Mouse (Mus musculus): Measurements from ENCODE around the gene Zfp207.
"Not testable (repeated sequence)": the region's sequence is repeated elsewhere in the genome, so short reads cannot be mapped to it uniquely, and the experiment has no call there.

The Zfp207 gene

GRCm38 (mm10) chr11:80383019-80383625, at the start of gene Zfp207:
Gene Zfp207 (plus strand): TSS chr11:80383279.
- in situ Hi-C loops (cut with MboI): no loop called here

DNA sequence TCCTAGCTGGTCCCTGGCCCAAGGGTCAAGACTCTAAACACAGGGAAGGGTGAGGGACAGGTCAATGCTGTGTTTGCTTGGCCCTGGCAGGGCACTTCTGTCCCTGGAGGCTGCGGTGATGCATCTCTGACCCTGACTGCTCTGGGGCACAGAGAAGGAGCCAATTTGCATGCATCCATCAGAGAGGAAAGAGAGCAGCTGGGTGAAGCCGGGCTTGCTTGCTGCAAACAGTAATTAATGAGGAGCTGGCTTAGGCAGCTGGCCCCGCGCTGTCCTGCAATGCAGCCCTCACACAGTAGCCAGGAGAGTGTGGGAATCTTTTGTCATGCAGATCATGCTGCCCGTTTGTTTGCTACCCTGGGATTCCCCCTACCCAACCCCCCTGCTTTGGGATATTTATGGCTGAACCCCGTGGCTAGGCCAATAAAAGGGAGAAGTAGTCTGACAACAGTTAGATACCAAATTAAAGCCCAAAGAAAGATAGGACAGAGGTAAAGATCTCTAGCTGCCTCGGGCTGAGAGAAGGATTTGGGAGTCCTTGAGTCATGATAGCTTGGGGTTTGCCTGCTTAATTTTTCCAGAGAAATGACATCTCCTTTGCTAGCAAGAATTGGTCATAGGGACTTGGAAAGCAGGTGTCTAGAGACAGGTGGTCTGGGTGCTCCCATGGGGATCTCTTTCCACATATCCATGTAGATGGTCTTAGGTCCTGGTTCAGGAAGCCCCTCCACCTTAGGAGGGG, 47.3 kb upstream of the Zfp207 start:
- in situ Hi-C loops (cut with MboI): no loop called here

DNA sequence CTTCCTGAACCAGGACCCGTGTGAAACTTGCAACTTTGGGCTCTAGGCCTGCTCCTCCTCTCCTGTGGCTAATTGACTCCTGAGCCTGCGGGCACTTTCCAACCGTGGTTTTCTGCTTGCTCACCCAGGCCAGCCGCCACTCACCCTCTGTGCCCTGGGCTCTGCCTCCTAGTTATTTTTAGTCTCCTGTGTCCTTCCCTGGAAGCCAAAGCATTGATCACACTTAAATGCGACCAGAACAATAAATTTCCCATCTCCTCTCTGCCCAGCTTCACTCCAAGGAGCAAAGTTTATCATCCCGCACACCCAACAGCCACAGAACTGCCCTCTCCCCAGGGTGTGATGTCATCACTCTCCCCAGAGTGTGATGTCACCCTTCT, 46.7 kb upstream of the Zfp207 start:
- in situ Hi-C loops (cut with MboI): no loop called here

GRCm38 (mm10) chr11:80342482-80342881, 40.6 kb upstream of the Zfp207 start:
- in situ Hi-C loops (cut with MboI): no loop called here

DNA sequence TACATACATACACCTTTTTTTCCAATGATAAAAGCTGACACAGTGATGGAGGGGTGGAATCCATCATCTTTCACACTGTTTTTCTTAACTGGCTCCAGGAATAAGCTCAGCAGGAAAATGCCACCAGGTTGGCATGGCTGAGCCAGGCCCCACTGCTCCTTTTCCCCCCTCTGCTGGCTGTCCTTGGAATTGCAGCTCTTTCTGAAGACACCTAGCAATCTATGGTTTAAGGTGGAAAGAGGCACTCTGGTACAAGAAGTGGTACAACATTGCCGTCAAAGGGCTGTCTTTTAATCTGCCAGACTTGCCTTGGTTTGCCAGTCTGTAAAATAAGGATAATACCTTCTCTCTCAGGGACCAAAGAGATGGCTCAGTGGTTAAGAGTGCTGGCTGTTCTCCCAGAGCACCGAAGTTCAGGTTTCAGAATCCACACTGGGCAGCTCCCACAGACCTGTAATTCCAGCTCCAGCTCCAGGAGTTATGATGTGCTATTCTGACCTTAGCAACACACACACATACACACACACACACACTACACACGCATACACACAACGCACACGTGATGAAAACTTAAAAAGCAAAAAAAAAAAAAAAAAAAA, 31.1 kb upstream of the Zfp207 start:
- in situ Hi-C loops (cut with MboI): no loop called here

DNA sequence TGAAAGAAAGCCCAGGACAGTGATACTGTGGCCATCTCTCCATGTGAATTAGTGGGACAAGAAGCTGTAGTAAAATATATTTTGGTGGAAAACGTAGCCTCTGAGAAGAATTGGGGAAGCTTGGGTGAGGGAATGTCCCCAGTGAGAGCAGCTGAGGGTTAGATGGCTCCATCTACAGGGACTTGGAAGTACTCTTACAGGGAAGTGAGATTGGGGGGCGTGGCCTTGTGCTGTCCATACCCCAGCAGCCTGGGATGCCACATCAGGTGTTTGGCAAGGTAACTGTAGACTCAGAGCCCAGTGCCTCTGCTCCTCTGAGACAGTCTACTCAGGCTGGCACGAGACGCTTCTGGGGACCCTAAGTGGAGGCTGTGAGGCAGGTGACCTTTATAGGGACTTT, 28.2 kb upstream of the Zfp207 start:
- in situ Hi-C loops (cut with MboI): no loop called here

DNA sequence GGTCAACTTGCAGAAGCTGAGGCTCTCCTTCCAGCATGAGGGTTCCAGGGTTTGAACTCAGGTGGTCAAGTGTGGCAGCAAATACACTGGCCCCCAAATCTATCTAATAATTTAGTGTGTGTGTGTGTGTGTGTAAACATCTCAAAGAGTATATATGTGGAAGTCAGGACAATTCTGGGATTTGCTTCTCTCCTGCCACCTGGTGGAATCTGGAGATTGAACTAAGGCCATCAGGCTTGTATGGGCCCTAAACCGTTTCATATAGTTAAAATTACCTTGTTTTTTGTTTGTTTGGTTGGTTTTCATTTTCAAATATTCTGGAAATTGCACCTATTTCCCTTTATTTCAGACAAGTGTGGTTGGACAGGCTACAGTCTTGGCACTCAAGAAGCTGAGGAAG, 14.1 kb upstream of the Zfp207 start:
- in situ Hi-C loops (cut with MboI): no loop called here

GRCm38 (mm10) chr11:80376651-80377050, 6.4 kb upstream of the Zfp207 start:
- in situ Hi-C loops (cut with MboI): no loop called here

DNA sequence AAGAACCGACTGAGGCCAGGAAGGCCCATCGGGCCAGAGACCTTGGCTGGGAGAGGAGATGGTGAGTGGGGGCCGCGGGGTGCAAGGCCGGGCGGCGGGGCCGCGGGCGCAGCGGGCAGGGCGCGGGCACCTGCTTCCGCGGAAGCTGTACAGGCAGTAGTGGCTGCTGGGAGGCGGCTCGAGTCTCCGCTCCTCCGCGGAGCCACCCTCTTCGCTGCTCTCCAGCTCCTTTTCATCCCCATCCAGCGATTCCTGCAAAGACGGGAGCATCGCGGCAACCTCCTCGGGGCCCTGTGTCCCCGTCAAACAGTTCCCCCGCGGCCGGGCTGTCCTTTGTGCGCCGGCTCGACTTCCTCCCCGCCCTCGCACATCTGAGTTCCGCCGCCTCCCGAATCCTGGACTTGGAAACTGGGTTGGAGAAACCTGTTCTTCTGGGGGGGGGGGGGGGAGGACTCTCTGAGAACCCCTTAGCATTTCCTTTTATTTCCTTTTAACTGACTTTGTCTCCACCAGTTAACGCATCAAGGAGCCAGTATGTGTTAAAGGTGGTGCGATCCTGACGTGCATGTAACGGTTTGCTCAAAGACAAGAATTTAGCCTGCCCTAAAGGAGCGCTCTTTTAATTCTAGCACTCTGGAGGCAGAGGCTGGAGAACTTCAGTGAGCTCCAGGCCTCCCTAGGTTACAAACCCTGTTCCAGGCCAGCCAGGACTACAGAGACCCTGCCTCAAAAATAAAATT, 5.2 kb upstream of the Zfp207 start, which contains the start of gene 5730455P16Rik:
Gene 5730455P16Rik (minus strand): TSS at position 323 of the 740 bp plus-strand sequence.
- in situ Hi-C loops (cut with MboI): no loop called here

- in situ Hi-C loops (cut with MboI): not testable (repeated sequence)
Observed at GRCm38 (mm10) chr11:80378452-80379068, 4.5 kb upstream of the Zfp207 start.

- in situ Hi-C loops (cut with MboI): not testable (repeated sequence)
Observed at GRCm38 (mm10) chr11:80379184-80379583, 3.9 kb upstream of the Zfp207 start.

DNA sequence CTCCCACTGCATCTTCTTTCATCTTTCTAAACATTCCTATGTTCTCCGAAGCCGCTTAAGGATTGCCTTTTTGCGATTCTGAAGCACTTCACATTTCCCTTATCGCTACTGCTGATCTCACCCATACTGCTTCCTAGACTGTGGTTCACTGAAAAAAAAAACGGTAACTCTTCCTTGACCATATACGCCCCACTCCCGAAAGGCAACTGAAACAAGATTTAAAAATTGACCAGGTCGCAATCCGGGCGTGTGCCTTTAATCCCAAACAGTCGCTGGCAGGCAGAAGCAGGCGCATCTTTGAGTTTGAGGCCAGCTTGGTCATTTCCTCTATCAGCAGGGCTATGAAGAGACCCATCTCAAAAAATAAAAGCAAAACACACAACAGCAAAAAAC, 457 bp upstream of the Zfp207 start:
- in situ Hi-C loops (cut with MboI): no loop called here

DNA sequence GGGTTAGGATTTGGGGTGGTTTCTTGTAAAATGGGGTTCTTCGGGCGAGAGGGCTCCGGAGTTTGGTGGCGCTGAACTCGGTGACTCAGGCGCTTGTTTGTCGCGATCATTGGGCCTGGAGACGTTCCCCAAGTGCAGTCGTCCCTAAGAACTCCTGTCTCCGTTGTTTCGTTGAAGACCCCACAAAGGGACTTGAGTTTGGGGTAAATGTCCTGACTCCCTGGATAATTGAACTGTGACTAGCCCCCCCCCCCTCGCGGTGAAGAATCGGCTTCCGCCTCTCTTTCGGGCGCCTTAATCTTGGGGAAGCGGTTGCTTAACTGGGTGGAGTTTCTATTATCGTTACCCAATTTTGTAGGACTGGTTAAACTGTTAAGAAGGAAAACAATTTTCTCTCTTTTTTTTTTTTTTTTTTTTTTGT, 557 bp downstream of the Zfp207 start:
- in situ Hi-C loops (cut with MboI): no loop called here

GRCm38 (mm10) chr11:80384461-80384860, 1.4 kb downstream of the Zfp207 start:
- in situ Hi-C loops (cut with MboI): no loop called here

DNA sequence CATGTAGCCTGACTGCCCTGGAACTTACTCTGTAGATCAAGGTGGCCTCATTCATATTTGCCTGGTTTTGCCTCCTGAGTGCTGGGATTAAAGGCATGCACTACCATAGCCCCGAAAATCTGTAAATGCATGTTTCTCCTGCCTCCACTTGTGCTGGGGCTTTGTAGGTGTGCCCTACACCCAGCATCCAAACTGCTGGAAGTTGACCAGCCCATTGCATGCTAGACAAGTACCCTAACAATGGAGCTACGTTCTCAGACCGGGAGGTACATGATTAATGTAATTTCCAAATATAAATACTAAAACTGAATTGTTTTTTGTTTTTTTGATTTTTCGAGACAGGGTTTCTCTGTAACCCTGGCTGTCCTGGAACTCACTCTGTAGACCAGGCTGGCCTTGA, 2.0 kb downstream of the Zfp207 start:
- in situ Hi-C loops (cut with MboI): no loop called here

DNA sequence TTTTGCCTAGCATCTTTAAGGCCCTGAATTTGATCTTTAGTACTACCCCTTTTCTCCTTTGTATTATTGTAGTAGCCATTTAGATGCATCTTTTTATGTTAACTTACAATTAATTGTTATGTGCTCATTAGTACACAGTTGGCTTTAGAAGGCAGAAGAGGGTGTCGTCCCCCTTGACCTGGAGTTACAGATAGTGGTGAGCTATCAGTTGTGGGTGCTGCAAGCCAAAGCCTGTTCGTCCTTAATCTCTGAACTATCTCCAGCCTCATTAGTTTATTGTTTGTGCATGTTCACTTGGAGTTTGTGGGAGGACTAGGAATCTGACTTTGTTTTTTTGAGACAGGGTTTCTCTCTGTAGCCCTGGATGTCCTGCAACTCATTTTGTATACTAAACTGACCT, 3.7 kb downstream of the Zfp207 start:
- in situ Hi-C loops (cut with MboI): no loop called here

- in situ Hi-C loops (cut with MboI): no loop called here
Observed at GRCm38 (mm10) chr11:80389885-80390284, 6.8 kb downstream of the Zfp207 start.

- in situ Hi-C loops (cut with MboI): no loop called here
Observed at GRCm38 (mm10) chr11:80391407-80392120, 8.5 kb downstream of the Zfp207 start.

GRCm38 (mm10) chr11:80395930-80396329, 12.9 kb downstream of the Zfp207 start:
- in situ Hi-C loops (cut with MboI): no loop called here

- in situ Hi-C loops (cut with MboI): no loop called here
Observed at GRCm38 (mm10) chr11:80396617-80397016, 13.5 kb downstream of the Zfp207 start.

- in situ Hi-C loops (cut with MboI): not testable (repeated sequence)
Observed at GRCm38 (mm10) chr11:80407878-80408277, 24.8 kb downstream of the Zfp207 start.

Data from mature B cell (primary cell).